Mouse (Mus musculus) c-Kit-positive CD71-negative TER-119-negative erythroid progenitor cells, embryonic 14.5 days (primary cell): ENCODE measurements at regions not wholly inside any gene's neighbourhood (a gene's known extent, or its start where the extent isn't known, plus 50 kb on each side); places are given as distances from the start of the nearest gene placed in this dataset.

Experiments used
- DNase-seq: peaks from one replicate; pipeline ENCODE4 v3.0.0-alpha.2; 2013; ENCODE audit warnings: low read depth

GRCm38 (mm10) chr2:79081769-79082168, 173.5 kb upstream of the Itga4 start:
- DNase-seq, result no peak

DNA sequence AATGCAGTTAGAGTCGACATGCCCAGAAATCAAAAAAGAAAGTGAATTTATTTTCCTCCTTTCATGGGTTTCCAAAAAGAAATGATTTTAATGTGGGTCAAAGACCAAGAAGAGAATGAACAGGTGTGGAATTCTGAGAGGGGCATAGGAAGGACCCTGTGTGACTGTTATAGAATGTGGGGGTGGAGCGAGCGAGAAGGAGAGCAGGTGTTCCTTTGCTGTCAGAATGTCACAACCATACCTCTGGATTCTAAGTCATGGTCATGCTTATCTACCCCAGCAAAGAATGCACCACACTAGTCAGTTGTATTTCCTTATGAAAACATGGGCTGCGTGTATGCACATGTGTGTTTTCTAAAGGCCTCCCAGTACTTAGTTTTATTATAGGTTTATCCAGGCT, 168.9 kb upstream of the Itga4 start:
- no peak for DNase-seq

DNA sequence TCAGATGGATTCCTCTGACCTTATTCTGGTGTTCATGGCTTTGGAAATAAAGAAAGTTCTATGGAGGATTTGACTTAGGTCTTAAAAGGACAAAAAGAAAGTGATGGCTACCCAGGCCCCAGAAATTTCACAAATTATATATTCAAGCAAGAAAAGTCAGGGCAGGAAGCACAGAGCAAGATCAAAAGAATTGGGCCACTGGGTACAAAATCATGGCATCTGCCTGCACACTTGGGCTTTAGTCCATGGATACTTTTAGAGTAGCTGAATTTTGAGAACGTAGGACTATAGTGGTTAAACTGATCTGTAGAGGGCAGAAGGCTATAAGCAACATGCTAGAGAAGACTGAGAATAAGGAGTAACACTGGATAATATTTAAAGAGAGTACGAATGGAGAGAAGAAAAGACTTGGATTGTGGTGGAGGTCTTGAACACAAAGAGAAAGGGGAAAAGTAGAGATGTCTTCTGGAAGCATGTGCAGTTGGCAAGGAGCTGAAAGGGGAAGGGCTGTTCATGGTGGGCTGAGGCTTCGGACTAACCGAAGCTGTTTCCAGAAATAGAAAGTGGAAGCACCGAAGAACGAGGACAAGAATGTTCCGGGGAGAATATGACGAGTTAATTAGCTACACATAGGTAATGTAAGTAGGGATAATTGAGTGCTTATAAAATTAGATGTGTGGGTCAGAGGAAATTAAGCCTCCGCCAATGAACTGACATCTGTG, 168.2 kb upstream of the Itga4 start:
- no peak for DNase-seq

GRCm38 (mm10) chr2:79087600-79088205, 167.5 kb upstream of the Itga4 start:
- no peak for DNase-seq

- no peak for DNase-seq
Measured at GRCm38 (mm10) chr2:79090273-79090672, 165.0 kb upstream of the Itga4 start.

- DNase-seq, result no peak
Measured at GRCm38 (mm10) chr2:79094298-79094697, 160.9 kb upstream of the Itga4 start.

DNA sequence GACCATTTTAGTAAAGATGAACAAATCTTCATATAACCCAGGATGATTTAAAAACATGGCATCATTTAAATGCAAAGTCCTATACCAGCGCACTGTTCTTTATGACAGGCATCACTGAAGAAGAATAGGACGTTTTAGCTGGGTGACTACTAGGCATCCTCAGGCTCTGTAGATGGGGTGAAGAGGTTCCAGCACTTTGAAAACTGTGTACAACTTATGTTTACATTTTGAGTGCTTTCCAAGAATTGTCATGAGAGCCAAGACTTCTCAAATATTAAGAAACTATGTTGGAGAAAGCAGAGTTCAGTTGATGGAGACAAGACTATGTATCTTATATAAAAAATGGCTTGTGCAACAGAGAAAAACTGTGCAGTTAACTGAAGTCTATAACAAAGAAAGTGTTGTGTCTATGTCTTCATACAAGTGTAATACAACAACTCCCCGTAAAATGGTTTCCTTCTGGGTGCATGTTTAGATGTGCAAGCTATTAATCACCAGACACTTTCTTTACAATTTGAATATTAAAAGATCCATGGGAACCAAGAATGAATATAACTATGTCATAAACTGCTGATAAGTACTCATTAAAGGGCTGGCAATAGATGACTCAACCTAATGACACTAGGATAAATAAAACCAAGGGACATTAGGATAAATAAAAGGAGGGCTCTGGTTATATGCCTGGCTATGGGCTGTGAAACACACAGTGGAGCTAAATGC, 158.5 kb upstream of the Itga4 start:
- DNase-seq, result no peak

- no peak for DNase-seq
Measured at GRCm38 (mm10) chr2:79099601-79100000, 155.6 kb upstream of the Itga4 start.

DNA sequence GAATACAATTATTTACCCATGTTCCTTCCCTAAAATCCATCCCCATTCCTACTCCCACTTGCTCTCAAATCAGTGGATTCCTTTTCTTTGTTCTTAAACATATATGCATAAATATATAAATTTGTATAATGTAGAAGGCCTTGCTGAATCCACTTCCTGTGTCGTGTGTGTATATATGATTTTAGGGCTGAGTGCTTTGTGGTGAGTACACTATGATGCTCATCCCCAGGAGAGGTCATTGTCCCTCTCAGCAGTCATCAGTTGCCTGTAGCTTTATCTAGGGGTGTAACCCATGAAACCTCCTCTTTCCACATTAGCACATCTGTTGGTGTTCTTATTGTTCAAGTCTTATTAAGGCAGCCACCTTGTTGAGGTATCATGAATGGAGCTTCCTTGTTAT, 143.6 kb upstream of the Itga4 start:
- no peak for DNase-seq

DNA sequence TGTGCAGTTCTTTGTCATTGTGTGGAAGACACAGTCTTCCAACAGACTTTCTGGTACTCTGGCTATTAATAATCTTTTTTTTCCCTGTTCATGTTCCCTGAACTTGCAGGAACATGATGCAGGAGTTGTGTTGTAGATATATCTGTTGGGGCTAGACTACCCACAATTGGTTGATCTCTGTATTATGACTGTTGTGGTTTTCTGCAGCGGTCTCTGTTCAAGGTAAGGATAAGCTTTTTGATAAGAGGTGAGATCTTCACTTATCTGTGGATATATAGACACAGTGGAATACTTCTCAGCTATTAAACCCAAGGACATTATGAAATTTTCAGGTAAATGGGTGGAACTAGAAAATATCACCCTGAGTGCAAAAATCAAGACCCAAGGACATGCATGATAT, 143.2 kb upstream of the Itga4 start:
- DNase-seq, result no peak

DNA sequence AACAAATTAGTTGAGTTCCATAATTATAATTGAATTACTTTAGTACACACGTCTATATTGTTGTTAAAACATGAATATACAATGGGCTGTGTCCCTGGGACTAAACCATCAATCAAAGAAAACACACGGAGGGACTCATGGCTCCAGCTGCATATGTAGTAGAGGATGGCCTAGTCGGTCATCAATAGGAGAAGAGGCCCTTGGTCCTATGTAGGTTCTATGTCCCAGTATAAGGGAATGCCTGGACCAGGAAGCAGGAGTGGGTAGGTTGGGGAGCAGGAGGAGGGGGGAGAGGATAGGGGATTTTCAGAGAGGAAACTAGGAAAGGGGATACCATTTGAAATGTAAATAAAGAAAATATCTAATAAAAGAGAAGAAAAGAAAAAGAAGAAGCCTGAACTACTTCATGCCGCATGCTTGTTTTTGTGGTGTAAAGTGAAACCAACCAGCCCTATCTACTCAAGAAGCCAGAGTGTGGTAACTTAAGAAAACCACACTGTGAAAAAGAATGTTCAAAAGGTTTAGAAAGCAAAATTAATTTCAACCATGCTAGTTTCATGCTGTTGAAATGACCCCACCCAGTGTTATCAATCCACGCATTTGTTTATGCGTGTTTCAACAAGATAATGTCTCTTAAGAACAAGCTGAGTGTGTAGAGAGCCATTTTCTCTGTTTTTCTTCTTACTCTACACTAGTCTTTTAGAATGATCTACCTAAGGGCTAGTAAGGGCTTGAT, 134.4 kb upstream of the Itga4 start:
- DNase-seq, result no peak

DNA sequence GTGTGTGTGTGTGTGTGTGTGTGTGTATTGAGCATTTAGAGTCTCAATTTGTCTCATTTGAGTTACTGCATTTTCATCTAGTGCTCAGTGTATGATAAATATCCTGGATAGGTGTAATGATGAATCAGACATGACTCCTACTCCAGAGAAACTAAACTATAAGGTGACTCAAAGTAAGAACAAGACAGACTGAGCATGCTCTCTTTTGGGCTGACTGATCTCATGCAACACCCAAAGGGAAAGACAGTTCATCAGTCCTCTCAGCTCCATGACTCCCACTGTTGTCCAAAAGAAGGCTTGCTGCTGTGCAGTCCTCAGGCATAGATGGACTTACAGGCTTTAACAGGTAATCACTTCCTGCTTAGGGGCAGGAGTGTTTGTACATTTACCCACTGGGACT, 132.7 kb upstream of the Itga4 start:
- DNase-seq, result no peak

- no peak for DNase-seq
Measured at GRCm38 (mm10) chr2:79124272-79124976, 130.8 kb upstream of the Itga4 start.

DNA sequence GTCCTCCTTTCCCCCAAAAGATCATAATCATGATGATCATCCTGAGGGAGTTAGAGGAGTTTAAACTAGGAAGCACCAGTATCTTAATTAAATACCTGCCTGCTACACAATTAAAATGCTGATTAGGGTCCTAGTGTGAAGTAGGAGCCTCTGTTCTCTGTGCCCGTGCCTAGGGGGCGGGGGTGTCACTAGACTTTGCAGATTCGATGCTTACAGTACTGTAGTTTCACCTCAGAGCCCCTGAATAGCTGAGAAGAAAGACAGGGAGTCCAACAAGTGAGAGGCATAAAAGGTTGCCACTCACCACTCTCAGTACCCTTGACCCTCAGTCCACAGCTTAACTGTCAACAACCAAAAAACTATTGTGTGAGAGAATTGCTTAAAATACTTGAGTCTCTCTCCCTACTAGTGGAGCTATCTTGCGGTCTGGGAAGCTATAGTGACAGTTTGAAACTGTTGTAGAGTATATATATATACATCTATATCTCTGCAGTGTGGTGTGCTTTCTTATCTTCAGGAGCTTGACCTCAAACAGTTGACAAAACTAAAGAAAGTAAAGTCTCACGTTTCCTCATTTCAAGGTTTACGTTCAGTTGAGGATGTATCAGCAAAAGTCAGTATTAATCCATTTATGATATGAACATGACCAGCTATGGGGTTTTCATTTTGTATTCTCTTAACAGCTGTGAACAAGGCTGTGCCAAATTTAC, 128.9 kb upstream of the Itga4 start:
- no peak for DNase-seq

GRCm38 (mm10) chr2:79126996-79127741, 128.1 kb upstream of the Itga4 start:
- DNase-seq, result no peak

DNA sequence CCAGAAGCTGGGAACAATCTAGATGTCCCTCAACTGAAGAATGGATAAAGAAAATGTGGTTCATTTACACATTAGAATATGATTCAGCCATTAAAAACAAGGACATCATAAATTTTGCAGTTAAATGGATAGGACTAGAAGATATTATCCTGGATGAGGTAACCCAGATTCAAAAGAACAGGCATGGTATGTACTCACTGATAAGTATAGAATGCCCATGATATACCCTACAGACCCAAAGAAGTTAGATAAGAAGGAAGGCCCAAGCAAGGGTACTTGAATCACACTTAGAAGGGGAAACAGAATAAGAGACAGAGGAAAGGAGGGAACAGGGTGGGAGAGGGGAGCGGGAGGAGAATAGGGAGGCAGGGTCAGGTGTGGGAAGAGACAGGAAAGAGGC, 127.4 kb upstream of the Itga4 start:
- no peak for DNase-seq

- DNase-seq, result no peak
Measured at GRCm38 (mm10) chr2:79130660-79131059, 124.6 kb upstream of the Itga4 start.

DNA sequence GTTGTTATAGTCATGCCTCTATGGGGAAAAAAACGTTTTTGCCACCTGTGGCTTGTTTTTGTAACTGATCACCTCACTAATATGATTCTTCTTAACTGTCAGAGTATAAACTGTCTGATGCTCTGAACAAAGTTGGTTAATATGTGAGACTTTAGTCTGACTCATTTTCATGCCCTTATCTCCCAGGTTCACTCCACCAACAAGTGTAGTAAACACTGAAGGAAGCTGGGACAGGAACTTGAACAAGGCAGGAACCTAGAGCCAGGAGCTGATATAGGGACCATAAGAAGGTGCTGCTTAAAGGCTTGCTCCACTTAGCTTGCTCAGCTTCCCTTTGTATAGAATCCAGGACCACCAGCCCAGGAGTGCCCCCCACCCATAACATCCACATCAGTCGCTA, 124.0 kb upstream of the Itga4 start:
- no peak for DNase-seq

DNA sequence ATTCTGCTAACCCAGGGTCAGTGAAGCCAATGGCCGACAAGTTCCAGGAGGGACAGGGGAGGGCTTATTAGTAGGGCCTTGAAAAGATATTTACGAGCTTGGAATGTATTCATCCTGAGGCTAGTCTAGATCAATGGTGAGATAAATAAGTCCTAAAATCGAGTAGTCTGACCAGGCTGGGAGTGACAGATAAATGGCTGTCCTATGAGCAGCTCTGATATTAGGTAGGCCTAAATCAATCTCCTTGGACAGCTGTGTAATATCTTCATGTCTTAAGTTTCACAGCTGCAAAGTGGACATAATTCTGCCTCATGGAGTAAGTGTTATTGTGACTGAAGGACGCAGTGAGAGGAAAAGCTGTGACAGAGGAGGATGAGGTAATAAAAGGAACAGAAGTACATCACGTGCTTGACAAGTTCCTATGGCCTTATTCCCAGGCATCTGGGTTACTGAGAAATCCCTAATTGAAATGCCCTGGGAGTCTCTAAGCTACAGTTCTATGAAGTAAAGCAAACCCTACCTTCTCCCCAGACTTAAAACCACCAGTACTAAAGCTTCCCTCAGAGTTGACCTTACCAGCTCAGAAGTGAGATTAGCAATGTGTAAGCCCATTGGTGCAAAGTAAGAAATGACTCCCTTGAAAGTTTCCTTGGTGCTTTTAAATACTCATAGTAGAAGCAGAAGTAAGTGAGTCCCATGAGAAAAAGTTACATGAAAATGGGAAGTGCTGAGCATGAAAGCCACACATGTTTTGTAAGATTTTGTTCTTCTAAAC, 123.3 kb upstream of the Itga4 start:
- DNase-seq, result no peak

DNA sequence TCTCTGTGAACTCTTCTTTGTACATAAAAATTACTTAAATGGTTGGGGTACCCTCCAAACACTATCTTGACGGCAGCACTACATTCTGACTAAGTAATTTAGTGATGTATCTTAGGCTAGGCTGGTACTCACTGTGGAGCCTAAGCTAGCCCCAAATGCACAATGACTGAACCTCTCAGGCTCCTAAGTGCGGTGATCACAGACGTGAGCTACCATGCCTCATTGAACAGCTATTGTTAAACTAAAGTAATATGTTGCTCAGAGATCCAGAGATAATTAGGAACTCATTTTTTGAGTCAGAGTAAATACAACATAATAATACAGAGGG, 122.7 kb upstream of the Itga4 start:
- no peak for DNase-seq
